ENCODE assay signal across 16 mouse cellular contexts in the genomic region with DNA sequence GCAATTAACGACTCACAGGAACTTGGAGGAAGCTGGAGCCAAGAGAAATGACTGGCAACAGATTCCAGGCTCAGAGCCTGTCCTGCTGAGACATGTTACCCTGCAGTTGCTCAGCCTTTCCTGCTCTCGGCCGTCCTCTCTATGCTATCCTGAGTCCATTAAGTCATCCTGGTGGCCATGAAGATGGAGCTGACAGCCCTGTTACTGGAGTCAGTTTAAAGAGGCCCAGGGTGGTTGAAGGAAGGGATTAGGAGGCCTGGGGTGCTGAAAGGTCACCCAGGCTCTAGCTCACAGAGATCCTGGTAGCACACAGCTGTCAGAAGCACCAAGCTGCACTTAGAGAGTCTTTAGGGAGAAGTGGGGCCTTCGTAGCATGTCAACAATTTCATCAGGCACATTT. TPM values are rescaled to one million over a fixed set of nuclear protein-coding genes. Genes with fewer than 3 reads are reported as not detected.
DNase-seq lines count a peak whose midpoint lies in the region; ATAC-seq and TF ChIP-seq lines count a peak whose summit lies in the region.
"Had no signal": no experiment of that assay in that cellular context is flagged by ENCODE, and none has a peak within 500 bp of the region (broad histone marks: within the 10 kb centered on the region; RNA-seq: fewer than 3 reads in every experiment).

No protein-coding gene starts in this region.

- WGBS in heart, embryonic 11.5 days (ENCODE audit: insufficient replicate concordance), result 11% methylated on average over 4 of the region's 4 CpGs
- WGBS in hindbrain, embryonic 14.5 days, result 51% methylated on average over 4 of the region's 4 CpGs
- WGBS in neural tube, embryonic 13.5 days, result 43% methylated on average over 4 of the region's 4 CpGs
- WGBS in intestine, postnatal 0 days, result 38% methylated on average over 4 of the region's 4 CpGs
- 30% methylated on average over 4 of the region's 4 CpGs for WGBS in heart, adult 2 months

- DNase-seq in heart, adult 11 months, result peak; percentile 86
- DNase-seq in embryo, embryonic 11 days, result peak; percentile 34
- DNase-seq in hindbrain, embryonic 14.5 days (ENCODE audit: low spot score), result no peak
- DNase-seq in left cerebral cortex, postnatal 36 days (ENCODE audit: low spot score in 2 of 2), result no peak
- no peak for DNase-seq in heart, adult 2 months
- DNase-seq: adrenal gland, postnatal 14 days; cerebellum, adult 18-20 months; gastrocnemius, postnatal 14 days; heart, postnatal 4 days had no signal

- H3K4me2 ChIP-seq in heart, embryonic 11.5 days, result no peak overlapping the region
- H3K4me2 ChIP-seq in hindbrain, embryonic 14.5 days (replicated peaks), result peak overlapping the region; percentile 59
- peak overlapping the region; percentile 74 for H3K4me2 ChIP-seq in neural tube, embryonic 13.5 days
- no peak overlapping the region for H3K4me2 ChIP-seq in intestine, postnatal 0 days (replicated peaks; ENCODE audit: low read depth)
- H3K4me2 ChIP-seq: liver, embryonic 12.5 days had no signal

- TF ChIP-seq EP300 in heart, adult 2 months (IDR thresholded peaks at IDR 0.05; ENCODE audit: insufficient read depth, low read depth, low read length), result no peak

- H3K27me3 ChIP-seq in heart, embryonic 11.5 days (ENCODE audit: control insufficient read depth, insufficient read depth, low read length), result no peaks in the 10 kb centered on the region
- no peaks in the 10 kb centered on the region for H3K27me3 ChIP-seq in hindbrain, embryonic 14.5 days (ENCODE audit: control insufficient read depth, insufficient read depth, low read length)
- no peaks in the 10 kb centered on the region; the same call in 1 of the 2 replicates for H3K27me3 ChIP-seq in neural tube, embryonic 13.5 days
- no peaks in the 10 kb centered on the region for H3K27me3 ChIP-seq in intestine, postnatal 0 days (replicated peaks; ENCODE audit: control insufficient read depth, insufficient read depth, low read length)
- no peaks in the 10 kb centered on the region for H3K27me3 ChIP-seq in heart, adult 2 months (ENCODE audit: control insufficient read depth, insufficient read depth, low read length)
- H3K27me3 ChIP-seq: liver, embryonic 12.5 days had no signal

- intact Hi-C loops in left cerebral cortex, postnatal 36 days (cut with DNase I), result no loop called here
- intact Hi-C loops in heart, adult 2 months (cut with DNase I), result loop anchor here (1.0 kb wide), 1 partner anchor 168 kb away; no protein-coding TSS in a partner anchor

- H3K36me3 ChIP-seq in heart, embryonic 11.5 days (ENCODE audit: control insufficient read depth, insufficient read depth, low read length), result no peaks in the 10 kb centered on the region
- no peaks in the 10 kb centered on the region for H3K36me3 ChIP-seq in hindbrain, embryonic 14.5 days (replicated peaks; ENCODE audit: control insufficient read depth, insufficient read depth)
- no peaks in the 10 kb centered on the region for H3K36me3 ChIP-seq in neural tube, embryonic 13.5 days
- H3K36me3 ChIP-seq in intestine, postnatal 0 days (ENCODE audit: control insufficient read depth, insufficient read depth), result no peaks in the 10 kb centered on the region
- H3K36me3 ChIP-seq in heart, adult 2 months (ENCODE audit: control insufficient read depth, insufficient read depth, low read length), result no peaks in the 10 kb centered on the region
- H3K36me3 ChIP-seq: liver, embryonic 12.5 days had no signal

- no peak for TF ChIP-seq POLR2A in heart, adult 2 months (IDR thresholded peaks at IDR 0.05; ENCODE audit: insufficient read depth, low read depth, low read length)

- no peaks in the 10 kb centered on the region for H3K9me3 ChIP-seq in heart, embryonic 11.5 days (replicated peaks; ENCODE audit: control insufficient read depth, low read length)
- H3K9me3 ChIP-seq in hindbrain, embryonic 14.5 days (ENCODE audit: control insufficient read depth, low read length), result no peaks in the 10 kb centered on the region
- no peaks in the 10 kb centered on the region for H3K9me3 ChIP-seq in neural tube, embryonic 13.5 days
- no peaks in the 10 kb centered on the region for H3K9me3 ChIP-seq in intestine, postnatal 0 days (ENCODE audit: control insufficient read depth)
- H3K9me3 ChIP-seq: liver, embryonic 12.5 days had no signal

- TF ChIP-seq CTCF in intestine, postnatal 0 days (IDR thresholded peaks at IDR 0.05; ENCODE audit: low read depth), result no peak
- TF ChIP-seq CTCF in heart, adult 2 months (IDR thresholded peaks at IDR 0.05), result no peak

- H3K27ac ChIP-seq in heart, embryonic 11.5 days (ENCODE audit: low read depth, low read length), result no peak overlapping the region
- H3K27ac ChIP-seq in hindbrain, embryonic 14.5 days, result no peak overlapping the region
- H3K27ac ChIP-seq in neural tube, embryonic 13.5 days (replicated peaks), result no peak overlapping the region
- H3K27ac ChIP-seq in intestine, postnatal 0 days (ENCODE audit: low read depth, low read length), result no peak overlapping the region
- H3K27ac ChIP-seq in heart, adult 2 months, result no peak overlapping the region
- H3K27ac ChIP-seq: left cerebral cortex, adult 2 months; liver, embryonic 12.5 days had no signal

- no peak overlapping the region for H3K9ac ChIP-seq in heart, embryonic 11.5 days (ENCODE audit: low read depth, low read length)
- peak overlapping the region; percentile 39 for H3K9ac ChIP-seq in hindbrain, embryonic 14.5 days
- H3K9ac ChIP-seq in neural tube, embryonic 13.5 days, result peak overlapping the region; percentile 52
- H3K9ac ChIP-seq in intestine, postnatal 0 days (ENCODE audit: low read depth, low read length), result no peak overlapping the region
- no peak overlapping the region; the same call in 1 of the 2 replicates for H3K9ac ChIP-seq in heart, adult 2 months (ENCODE audit: low read depth, low read length)
- H3K9ac ChIP-seq: liver, embryonic 12.5 days had no signal

- no peak overlapping the region for H3K4me3 ChIP-seq in heart, embryonic 11.5 days (ENCODE audit: low read depth, low read length)
- H3K4me3 ChIP-seq in hindbrain, embryonic 14.5 days (replicated peaks; ENCODE audit: low read length), result peak overlapping the region; percentile 58
- H3K4me3 ChIP-seq in neural tube, embryonic 13.5 days, result peak overlapping the region; percentile 50
- H3K4me3 ChIP-seq in intestine, postnatal 0 days (ENCODE audit: low read depth, low read length), result no peak overlapping the region
- H3K4me3 ChIP-seq in heart, adult 2 months, result no peak overlapping the region
- H3K4me3 ChIP-seq: left cerebral cortex, adult 2 months; liver, embryonic 12.5 days had no signal

- H3K4me1 ChIP-seq in heart, embryonic 11.5 days (ENCODE audit: control insufficient read depth, insufficient read depth, low read length), result no peaks in the 10 kb centered on the region
- H3K4me1 ChIP-seq in hindbrain, embryonic 14.5 days (replicated peaks; ENCODE audit: control insufficient read depth, insufficient read depth, low read length), result peaks cover 25% of the 10 kb centered on the region
- H3K4me1 ChIP-seq in neural tube, embryonic 13.5 days (replicated peaks), result peaks cover 33% of the 10 kb centered on the region
- no peaks in the 10 kb centered on the region for H3K4me1 ChIP-seq in intestine, postnatal 0 days (replicated peaks; ENCODE audit: control insufficient read depth, insufficient read depth, low read length)
- H3K4me1 ChIP-seq in heart, adult 2 months (ENCODE audit: control insufficient read depth, insufficient read depth, low read length), result no peaks in the 10 kb centered on the region
- H3K4me1 ChIP-seq: liver, embryonic 12.5 days had no signal

- no peaks in the 10 kb centered on the region for H3K79me2 ChIP-seq in heart, adult 2 months (replicated peaks; ENCODE audit: control insufficient read depth, insufficient read depth, low read length)

- ATAC-seq in heart, embryonic 11.5 days (replicated peaks; ENCODE audit: insufficient number of reproducible peaks, low FRiP score, low TSS enrichment), result no peak
- ATAC-seq in hindbrain, embryonic 14.5 days (ENCODE audit: low FRiP score), result no peak
- no peak for ATAC-seq in neural tube, embryonic 13.5 days (ENCODE audit: low read depth)
- no peak for ATAC-seq in intestine, postnatal 0 days
- ATAC-seq: liver, embryonic 12.5 days had no signal

RNA-seq across cellular contexts. Expression of a gene that starts 3.5 kb away (rescaled TPM):
- polyA plus RNA-seq in heart, embryonic 11.5 days (2014; fragmentation: Nextera tagmentation; extraction: Ambion mirVana), result 0.20 and 0.23 TPM in 2 replicates
- 66.5 and 74.9 TPM in 2 replicates for polyA plus RNA-seq in hindbrain, embryonic 14.5 days (2014; fragmentation: Nextera tagmentation; extraction: Ambion mirVana)
- 39.9 and 50.6 TPM in 2 replicates for polyA plus RNA-seq in neural tube, embryonic 13.5 days (2015; fragmentation: Nextera tagmentation; extraction: Ambion mirVana)
- polyA plus RNA-seq in intestine, postnatal 0 days (2015; fragmentation: Nextera tagmentation; extraction: Ambion mirVana), result 1.0 and 1.1 TPM in 2 replicates
- total RNA-seq in left cerebral cortex, postnatal 36 days (2021), result 10 to 100 TPM; 28.4 to 41.2 TPM
- total RNA-seq in heart, adult 2 months (2021), result 1 to 10 TPM; 1.3 to 2.5 TPM
- polyA plus RNA-seq in heart, adult 2 months (2012; rRNA removed), result 0.41 and 1.9 TPM in 2 replicates
- total RNA-seq: megakaryocyte, adult 5-6 weeks had no signal
- polyA plus RNA-seq: C2C12 had no signal

RNA-seq across cellular contexts. Expression of a gene that starts 56.7 kb away (rescaled TPM):
- polyA plus RNA-seq in heart, embryonic 11.5 days (2014; fragmentation: Nextera tagmentation; extraction: Ambion mirVana), result 1.2 and 1.7 TPM in 2 replicates
- polyA plus RNA-seq in hindbrain, embryonic 14.5 days (2014; fragmentation: Nextera tagmentation; extraction: Ambion mirVana), result 60.6 and 64.0 TPM in 2 replicates
- 30.5 and 33.5 TPM in 2 replicates for polyA plus RNA-seq in neural tube, embryonic 13.5 days (2015; fragmentation: Nextera tagmentation; extraction: Ambion mirVana)
- polyA plus RNA-seq in intestine, postnatal 0 days (2015; fragmentation: Nextera tagmentation; extraction: Ambion mirVana), result 0.69 and 1.3 TPM in 2 replicates
- total RNA-seq in left cerebral cortex, postnatal 36 days (2021), result 100 to 1,000 TPM; 299 to 321 TPM
- under 1 TPM; 0.23 to 0.50 TPM for total RNA-seq in heart, adult 2 months (2021)
- 0.21 and 0.59 TPM in 2 replicates for polyA plus RNA-seq in heart, adult 2 months (2012; rRNA removed)
- total RNA-seq: megakaryocyte, adult 5-6 weeks had no signal

Comparison
In these comparisons a context has a peak if more than half of its experiments do, and no peak if none do; other contexts are left out.
1. DNase-seq: peak in heart, adult 11 months (single experiment) and embryo, embryonic 11 days (single experiment); none in hindbrain, embryonic 14.5 days (single experiment), left cerebral cortex, postnatal 36 days (0 of 2) and heart, adult 2 months (0 of 2).
2. H3K4me2 ChIP-seq: peak in hindbrain, embryonic 14.5 days (single experiment) and neural tube, embryonic 13.5 days (single experiment); none in heart, embryonic 11.5 days (single experiment) and intestine, postnatal 0 days (single experiment).
3. H3K4me3 ChIP-seq: peak in hindbrain, embryonic 14.5 days (single experiment) and neural tube, embryonic 13.5 days (single experiment); none in heart, embryonic 11.5 days (single experiment), intestine, postnatal 0 days (single experiment) and heart, adult 2 months (single experiment).
4. H3K9ac ChIP-seq: peak in hindbrain, embryonic 14.5 days (single experiment) and neural tube, embryonic 13.5 days (single experiment); none in heart, embryonic 11.5 days (single experiment), intestine, postnatal 0 days (single experiment) and heart, adult 2 months (single experiment).
5. RNA of a gene that starts 3.5 kb away (polyA plus RNA-seq): 66.5 to 74.9 TPM in hindbrain, embryonic 14.5 days and 39.9 to 50.6 TPM in neural tube, embryonic 13.5 days; 1.0 to 1.1 TPM in intestine, postnatal 0 days, 0.41 to 1.9 TPM in heart, adult 2 months and 0.20 to 0.23 TPM in heart, embryonic 11.5 days; every median in the first group is over 10 times any median in the second.
6. RNA of a gene that starts 56.7 kb away (polyA plus RNA-seq): 60.6 to 64.0 TPM in hindbrain, embryonic 14.5 days and 30.5 to 33.5 TPM in neural tube, embryonic 13.5 days; 1.2 to 1.7 TPM in heart, embryonic 11.5 days, 0.69 to 1.3 TPM in intestine, postnatal 0 days and 0.21 to 0.59 TPM in heart, adult 2 months; every median in the first group is over 10 times any median in the second.